Mouse (Mus musculus) mouse embryonic stem cell (cell line): ENCODE results near the gene Trim58.

Experiments
- in situ Hi-C, 2 experiments: fragments of 300-500 bp; cut with MboI; formaldehyde crosslinking; loops; 1 replicate in 1 of 2; 3 replicates in 1 of 2; pipeline ENCODE4 v1.14.3; 2019 to 2020; ENCODE audit warnings: low sequenced_read_pairs in 2 of 2, low pct_unique_long_range_greater_than_20kb in 1 of 2, mixed read lengths in 1 of 2; ENCODE audit not compliant: unreplicated experiment in 1 of 2

The Trim58 gene

DNA sequence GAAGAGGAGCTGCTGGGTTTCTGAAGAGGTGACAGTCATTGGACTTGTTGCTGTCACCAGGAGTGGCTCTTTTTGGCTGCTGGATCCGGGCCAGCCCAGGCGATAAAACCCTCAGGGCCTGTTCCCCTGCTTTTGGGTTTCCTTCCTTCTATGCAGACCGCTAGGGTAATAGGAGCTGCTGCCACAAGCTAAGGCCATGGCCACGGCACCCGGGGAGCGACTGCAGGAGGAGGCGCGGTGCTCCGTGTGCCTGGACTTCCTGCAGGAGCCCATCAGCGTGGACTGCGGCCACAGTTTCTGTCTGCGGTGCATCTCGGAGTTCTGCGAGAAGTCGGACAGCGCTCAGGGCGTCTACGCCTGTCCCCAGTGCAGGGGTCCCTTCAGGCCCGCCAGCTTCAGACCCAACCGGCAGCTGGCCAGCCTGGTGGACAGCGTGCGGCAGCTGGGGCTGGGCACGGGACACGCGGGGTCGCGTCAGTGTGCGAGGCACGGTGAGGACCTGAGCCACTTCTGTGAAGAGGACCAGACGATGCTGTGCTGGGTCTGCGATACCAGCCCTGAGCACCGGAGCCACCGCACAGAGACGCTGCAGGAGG lies at the start of gene Trim58:
Gene Trim58 (plus strand): TSS at position 194 of the 596 bp plus-strand sequence.
- in situ Hi-C loops: loop anchor here in 1 of 2 experiments (25.0 kb wide), 1 partner anchor 228 kb away; the partner anchor contains the start of gene 1810065E05Rik

DNA sequence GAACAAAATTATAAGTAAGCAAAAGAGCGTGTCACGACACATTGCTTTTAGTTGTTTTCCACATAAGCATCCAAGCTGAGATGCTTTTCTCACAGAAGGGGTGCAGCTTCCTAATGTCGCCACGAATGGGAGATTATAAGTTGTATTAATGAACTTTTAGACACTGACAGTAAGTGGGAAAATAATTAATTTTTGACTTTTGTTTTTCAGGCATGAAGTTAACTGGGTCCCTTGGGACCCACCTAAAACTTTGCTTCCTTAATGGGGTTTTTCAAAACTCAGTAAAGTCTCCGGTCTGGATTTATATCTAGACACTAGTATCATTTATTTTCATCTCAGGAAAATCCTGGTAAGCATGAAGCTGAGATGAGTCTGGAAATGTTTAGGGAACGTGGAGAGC lies 45.5 kb upstream of the Trim58 start, which contains the start of gene Olfr324:
Gene Olfr324 (plus strand): TSS at position 301 of the 400 bp plus-strand sequence.
- in situ Hi-C loops: no loop called here

DNA sequence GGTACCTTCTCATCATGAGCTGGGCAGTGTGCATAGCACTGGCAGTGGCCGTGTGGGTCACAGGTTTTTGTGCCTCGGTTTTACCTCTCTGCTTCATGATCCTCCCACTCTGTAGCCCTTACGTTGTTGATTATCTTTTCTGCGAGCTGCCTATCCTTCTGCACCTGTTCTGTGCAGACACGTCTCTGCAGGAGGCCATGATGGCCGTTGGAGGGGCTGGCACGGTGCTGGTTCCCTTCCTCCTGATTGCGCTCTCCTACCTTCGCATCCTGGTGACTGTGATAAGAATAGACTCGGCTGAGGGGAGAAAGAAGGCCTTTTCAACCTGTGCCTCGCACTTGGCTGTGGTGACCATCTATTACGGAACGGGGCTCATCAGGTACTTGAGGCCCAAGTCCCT lies 42.4 kb upstream of the Trim58 start:
- in situ Hi-C loops: no loop called here

DNA sequence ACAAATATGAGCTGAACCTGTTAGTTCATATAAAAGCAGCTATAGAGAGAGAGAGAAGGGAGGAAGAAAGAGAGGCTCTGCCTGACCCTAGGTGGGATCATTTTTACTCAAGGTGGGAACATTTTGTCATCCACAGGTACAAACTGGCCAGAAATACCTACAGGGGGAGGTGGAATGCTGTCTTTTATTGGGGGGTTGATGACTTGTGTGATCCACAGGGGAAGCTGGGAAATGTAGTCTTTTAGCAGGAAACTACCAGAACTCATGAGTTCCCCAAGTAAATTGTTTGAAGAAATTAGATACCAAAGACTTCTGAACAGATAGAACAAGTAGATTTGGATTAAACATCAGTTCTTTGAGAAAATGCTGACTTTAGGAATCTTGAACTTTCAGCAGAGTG lies 38.2 kb upstream of the Trim58 start:
- in situ Hi-C loops: no loop called here

DNA sequence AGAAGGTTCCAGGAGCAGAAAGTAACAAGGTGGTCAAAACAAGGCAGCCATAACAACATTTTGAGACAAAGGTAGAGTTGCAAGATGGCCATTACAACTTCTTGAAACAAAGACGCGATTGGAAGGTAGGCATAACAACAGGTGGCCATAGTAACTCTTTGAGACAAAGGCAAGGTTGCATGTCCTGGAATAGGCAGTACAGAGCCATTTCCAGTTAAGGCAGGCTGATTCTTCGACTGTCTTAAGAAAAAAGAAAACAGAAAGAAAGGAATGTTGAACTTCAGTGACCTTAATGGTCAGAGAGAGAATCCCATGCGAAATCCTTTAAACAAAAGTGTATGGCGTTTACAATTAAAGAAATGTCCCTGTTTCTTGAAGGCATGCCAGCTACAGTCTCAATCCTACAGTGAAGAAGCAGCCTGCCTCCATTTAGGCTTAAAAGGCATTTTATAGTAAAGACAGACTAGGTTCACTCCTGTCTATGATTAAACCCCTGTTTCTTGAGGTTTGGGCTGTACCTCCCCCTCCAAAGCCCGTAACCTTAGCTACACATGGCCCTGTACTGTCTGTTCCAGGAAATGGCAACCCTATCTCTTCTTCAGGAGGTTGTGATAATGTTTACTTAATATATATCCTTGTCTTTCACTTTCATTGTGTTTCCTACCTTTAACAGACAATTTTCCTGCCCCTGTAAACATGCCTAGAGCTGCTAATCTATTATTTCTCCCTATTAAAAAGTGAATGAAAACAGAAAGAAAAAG lies 37.3 kb upstream of the Trim58 start:
- in situ Hi-C loops: no loop called here

DNA sequence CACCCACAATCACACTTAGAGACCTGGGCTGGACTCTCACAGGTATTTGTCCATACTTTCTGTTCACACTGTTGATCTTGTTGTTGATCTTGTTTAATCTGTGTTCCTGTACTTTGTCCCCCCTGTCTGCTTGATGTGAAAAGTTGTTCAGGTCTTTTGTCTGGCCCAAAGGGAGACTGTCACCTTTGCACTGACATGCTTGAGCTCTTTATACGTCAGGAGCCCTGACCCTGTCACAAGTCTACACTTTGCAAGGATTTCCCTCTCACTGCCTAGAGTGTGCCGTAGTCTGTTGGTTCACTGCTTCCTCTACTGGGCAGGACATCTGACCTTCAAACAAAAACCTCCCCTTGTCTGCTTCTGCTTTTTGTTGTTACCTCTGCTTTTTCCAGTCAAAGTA lies 35.6 kb upstream of the Trim58 start:
- in situ Hi-C loops: no loop called here

DNA sequence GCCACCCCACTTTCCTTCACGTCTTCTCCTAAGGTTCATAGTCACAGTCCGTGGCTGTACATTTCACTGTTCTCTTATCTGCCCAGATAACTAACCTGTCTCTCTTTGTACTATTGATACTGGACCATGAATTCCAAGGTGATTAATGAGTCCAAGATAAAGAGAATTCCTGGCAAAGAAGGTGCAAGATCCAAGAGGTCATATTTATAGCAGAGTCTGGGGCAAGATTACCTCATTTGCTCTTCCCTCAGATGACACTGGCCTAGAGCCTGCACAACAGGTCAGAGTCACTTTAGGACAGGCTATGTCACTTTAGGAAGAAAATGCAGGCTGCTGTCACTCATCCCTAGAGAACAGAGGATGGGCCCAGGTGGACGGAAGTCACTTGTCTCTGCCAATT lies 35.0 kb upstream of the Trim58 start:
- in situ Hi-C loops: no loop called here

DNA sequence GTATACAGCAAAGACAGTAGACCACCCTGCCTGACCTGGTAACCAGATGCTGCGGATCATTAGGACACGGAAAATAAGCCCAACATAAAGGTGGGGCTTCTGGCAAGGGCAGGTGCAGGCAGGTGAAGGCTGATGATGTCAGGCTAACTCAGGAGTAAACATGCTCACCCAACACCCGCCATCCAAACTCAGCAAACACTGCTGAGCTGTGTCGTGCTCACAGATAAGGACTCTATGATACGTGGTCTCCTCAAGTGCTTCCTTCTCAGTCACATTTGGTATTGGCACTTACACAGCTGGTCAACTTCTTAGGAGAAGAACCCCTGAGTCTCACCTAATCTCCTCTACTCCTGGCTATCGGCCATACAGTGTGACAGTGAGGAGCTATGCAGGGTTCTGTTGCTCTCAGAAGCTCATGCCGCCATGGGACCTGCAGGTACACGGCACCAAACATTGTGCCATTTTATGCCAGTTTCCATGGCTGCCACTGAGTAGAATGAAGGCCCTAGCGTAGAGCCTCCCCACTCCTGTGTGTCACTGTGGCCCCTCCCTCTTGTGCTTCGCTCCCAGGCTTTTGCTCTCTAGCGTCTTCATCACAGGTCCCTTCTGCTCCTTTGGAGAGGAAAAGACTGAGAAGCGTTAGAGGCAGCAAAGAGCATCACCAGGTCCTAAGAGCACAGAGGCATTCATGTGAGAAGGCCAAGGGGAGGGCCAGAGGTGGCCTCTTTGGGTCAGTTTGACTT lies 33.9 kb upstream of the Trim58 start:
- in situ Hi-C loops: no loop called here

DNA sequence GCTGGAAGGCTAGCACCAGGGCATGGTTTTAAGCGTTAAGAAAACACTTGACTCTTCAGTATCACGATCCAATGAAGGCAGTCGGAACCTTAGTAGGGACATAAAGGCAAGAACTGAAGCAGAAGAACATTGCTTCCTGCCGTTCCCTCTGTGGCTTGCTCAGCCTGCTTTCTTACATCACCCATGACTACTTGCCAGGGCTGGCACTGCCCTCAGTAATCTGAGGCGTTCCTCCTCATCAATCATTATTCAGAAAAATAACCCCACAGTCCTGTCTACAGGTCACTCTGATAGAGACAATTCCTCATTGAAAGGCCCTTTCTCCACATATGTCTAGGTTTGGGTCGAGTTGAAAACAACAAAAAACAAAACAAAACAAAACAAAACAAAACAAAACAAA lies 33.2 kb upstream of the Trim58 start:
- in situ Hi-C loops: no loop called here

DNA sequence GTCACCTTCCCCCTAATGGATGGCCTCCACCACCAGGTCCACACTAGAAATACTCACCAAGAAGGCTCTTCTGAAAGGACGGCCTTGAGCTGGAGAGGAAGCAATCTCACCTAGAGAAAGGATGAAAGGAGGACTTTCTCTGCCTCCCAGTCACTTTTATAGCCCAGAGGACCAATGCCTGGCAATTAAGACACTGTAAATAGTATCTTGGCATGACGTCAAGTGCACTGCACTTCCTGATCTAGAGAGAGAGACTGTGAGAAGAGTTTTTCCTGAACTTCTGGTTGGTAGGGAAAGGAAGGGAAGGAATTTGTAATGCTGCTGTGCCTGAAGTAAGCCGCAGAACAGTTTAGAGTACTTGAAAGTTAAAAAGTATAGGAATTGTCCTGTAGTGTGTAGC lies 26.9 kb upstream of the Trim58 start:
- in situ Hi-C loops: no loop called here

DNA sequence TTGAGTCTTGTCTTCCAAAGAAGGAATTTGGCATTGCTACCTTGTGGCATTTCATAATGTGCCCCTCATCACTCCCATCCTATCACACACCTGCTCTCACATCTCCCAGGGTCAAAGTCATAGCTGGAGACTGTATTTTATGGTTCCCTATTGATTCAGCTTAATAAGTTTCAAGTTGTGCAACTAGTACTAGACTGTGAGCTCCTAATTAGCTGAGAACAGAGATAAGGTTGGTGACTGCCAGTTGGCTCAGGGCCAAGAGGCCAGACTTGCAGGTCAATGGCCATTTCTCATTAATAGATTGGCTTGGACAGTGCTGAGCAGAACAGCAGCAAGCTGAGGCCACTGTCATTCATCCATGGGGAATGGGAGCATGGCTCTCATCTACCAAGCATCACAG lies 25.7 kb upstream of the Trim58 start:
- in situ Hi-C loops: no loop called here

DNA sequence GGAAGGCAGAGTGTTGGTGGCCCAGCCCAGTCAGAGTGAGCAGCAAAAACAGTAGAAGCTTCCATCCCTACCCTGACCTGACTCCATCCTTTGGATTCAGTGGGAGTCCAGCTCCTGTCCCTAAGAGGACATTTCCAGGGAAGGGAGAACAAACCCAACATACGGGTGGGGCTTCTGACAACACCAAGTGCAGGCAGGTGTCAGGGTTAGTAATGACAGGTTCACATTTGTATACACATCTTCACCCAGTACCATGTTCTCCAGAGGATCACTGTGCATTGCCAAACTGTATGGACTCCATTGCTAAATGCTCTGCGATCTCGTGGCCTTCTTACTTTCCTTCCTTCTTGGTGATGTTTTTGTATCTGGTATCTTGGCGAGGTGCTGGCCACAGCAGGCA lies 24.3 kb upstream of the Trim58 start, which contains the start of gene 2210407C18Rik:
Gene 2210407C18Rik (minus strand): TSS at position 101 of the 400 bp plus-strand sequence.
- in situ Hi-C loops: no loop called here

DNA sequence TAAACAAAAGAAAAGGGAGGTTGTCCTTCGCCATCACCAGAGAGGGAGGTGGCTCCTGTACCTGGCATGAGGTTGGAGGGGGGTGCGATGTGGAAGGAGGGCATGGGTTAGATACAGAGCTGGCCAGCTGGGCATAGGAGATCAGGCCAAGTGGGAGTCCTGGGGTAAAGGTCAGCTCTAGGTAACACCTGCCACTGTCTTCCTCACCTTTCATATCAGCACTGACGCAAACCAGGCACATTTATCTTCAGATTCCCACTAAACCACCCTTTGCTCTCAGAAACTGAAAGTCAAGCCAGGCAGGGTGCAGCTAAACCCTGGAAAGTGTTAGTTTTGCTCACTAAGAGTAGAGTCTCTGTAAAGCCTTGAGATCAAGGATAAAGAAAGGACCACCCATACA lies 21.9 kb upstream of the Trim58 start:
- in situ Hi-C loops: no loop called here

DNA sequence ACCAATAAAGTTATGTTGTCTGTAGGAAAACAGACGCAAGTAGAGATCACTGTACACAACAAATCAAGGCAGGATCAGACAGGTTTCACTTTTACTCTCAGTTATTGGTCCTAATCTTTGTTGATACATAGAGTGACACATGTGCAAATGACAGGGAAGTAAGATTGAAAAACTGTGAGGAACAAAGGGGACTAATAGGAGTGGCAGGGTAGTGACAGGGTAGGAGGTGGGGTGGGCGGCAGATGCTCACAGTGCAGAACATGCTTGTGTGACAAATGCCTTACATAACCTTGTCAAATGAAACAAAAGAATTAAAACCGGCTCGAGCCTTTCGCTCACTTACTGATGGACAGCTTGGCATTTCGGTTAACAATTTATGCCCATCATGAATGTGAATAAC lies 21.5 kb upstream of the Trim58 start:
- in situ Hi-C loops: no loop called here

DNA sequence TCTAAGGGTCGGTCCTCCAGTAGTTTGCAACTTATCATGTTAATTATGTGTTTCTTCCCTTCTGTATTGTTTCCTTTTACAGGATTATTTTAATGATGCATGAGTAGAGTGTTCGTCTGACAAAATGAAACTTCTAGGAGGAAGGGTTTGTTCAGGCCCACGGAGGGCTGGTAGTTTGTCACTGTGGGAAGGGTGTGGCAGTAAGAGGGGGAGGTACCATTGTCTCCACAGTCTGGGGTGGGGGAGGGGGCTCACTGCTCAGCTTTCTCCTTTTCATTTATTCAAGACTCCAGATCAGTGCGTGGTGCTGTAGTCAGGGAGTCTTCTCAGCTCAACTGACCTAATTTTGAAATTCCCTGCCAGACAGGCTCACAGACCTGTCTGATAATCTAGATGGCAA lies 14.1 kb upstream of the Trim58 start:
- in situ Hi-C loops: loop anchor here in 1 of 2 experiments (25.0 kb wide), 1 partner anchor 214 kb away; the partner anchor contains the start of gene 1810065E05Rik

DNA sequence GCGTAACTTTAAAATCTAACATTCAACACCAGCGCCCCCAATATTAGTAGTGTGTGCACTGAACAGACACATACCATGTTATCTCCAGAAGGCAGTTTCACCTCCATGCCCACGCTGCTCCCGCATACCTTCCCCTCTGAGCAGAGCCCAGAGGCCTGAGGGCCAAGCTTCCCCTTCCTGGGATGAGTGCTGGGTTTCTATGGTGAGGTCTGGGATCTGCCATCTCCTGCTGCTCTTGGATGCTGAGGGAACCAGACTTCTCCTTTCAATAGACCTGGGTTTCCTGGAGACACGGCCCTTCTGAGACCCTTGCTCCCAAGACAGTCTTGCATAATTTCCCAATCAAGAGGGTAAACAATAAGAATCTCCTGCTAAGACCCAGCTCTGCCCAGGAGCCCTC lies 9.9 kb upstream of the Trim58 start, which contains the start of gene Olfr323:
Gene Olfr323 (minus strand): TSS at position 101 of the 400 bp plus-strand sequence.
- in situ Hi-C loops: loop anchor here in 1 of 2 experiments (25.0 kb wide), 1 partner anchor 218 kb away; the partner anchor contains the start of gene 1810065E05Rik

DNA sequence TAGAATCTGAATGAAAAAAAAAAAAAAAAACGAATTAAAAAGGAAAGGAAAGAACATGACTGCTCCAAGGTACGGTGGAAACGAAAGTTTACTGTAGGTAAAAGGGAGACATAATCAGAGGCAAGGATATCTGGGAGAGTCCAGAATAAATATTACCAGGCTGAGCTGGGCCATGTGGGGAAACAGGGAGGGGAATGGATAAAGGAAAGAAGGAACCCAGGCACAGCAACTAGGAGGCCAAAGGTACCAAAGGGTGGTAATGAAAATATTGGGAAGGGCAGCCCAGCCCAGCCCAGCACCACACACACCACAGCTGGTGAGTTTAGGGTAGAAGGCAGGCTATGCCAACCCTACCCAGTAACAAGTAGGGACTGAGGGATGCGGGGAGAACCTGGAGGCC lies 5.4 kb upstream of the Trim58 start:
- in situ Hi-C loops: loop anchor here in 1 of 2 experiments (25.0 kb wide), 1 partner anchor 223 kb away; the partner anchor contains the start of gene 1810065E05Rik

DNA sequence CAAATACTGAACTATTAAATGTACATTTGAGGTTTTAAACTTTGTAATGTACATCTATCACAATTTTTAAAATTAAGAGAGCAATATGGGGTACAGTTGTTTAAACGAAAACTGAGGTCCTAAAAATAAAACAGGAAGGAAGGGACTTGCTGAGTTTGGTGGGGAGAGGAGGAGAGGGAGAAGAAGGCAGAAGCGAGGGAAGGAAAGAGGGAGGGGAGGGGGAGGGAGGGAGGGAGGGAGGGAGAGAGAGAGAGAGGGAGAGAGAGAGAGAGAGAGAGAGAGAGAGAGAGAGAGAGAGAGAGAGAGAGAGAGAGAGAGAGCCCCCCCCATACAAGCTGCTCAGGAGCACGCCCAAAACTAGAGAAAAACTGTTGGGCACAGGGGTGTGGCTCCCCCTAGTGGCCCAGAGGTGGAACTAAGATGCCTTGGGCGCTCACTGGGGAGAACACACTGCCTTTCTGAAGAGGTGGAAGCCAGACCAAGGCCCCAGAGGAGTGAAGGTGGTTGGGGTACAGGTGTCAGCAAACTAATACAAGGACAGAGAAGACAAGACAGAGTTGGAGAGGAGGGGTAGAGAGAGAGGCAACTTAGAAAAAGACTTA lies 3.8 kb upstream of the Trim58 start:
- in situ Hi-C loops: loop anchor here in 1 of 2 experiments (25.0 kb wide), 1 partner anchor 224 kb away; the partner anchor contains the start of gene 1810065E05Rik
